Mouse (Mus musculus): ENCODE measurements around the gene Metrn. TPM values are rescaled to one million over a fixed set of nuclear protein-coding genes. Genes with fewer than 3 reads are reported as not detected.

The Metrn gene
- total and polyA plus RNA-seq, 2 experiments from 2014 or later, result 102 to 500 TPM

DNA sequence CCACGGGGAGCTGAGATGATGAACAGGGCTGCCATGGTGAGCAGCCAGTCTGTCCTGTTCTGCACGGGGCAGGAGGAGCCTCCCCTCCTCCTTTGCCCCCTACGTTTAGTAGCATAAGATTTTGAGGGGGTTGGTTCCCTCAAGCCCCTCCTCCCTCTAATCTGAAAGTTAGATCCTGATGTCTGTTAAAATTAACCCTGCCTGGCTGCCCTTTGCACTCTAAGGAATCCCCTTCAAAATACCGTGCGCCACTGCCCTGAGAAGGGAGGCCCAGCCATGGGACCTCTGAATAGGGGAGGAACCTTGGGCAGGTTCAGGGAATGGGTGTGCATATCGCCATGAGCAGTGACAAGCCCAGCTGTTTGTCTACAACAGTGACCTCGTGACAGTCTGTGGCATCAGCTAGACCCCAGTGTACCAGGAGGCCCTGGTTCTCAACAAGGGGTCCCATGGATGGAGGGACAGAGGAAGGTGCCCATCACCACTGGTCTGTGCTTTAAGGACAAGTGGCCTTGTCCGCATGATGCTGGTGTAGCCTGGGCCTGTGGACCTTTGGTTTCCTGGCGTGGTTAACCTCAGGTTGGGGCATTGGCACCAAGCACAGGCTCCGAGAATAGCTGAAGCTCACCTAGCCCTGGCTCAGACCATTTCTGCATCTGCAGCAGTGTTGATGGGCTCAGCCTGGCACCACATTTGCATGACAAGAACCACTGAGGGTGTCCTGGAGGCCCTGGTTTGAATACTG is 21.4 kb downstream of the Metrn start:
- Histone ChIP-seq H3K4me1 (ENCODE audit: insufficient read depth, low read length) (peaks cover 7% of the 10 kb centered on the region; the same call in 1 of the 2 replicates), H3K27me3 (ENCODE audit: insufficient read depth, low read length) (no peaks in the 10 kb centered on the region), H3K9me3 (ENCODE audit: low read length) (no peaks in the 10 kb centered on the region), H3K9ac (replicated peaks; ENCODE audit: low read length) (no peak overlapping the region), H3K4me2 (ENCODE audit: low read depth, low read length) (no peak overlapping the region), H3K27ac (no peak overlapping the region), H3K36me3 (ENCODE audit: insufficient read depth, low read length) (0 out of 2 replicates have a peak, but pooled peaks cover 4% of the 10 kb centered on the region), H3K4me3 (ENCODE audit: low read length) (no peak overlapping the region)
- ATAC-seq (no peak), DNase-seq (ENCODE audit: low spot score) (no peak)
- no peak for TF ChIP-seq CTCF (IDR thresholded peaks at IDR 0.05; ENCODE audit: low read depth)
- WGBS, result 85% methylated on average over 10 of the region's 10 CpGs

DNA sequence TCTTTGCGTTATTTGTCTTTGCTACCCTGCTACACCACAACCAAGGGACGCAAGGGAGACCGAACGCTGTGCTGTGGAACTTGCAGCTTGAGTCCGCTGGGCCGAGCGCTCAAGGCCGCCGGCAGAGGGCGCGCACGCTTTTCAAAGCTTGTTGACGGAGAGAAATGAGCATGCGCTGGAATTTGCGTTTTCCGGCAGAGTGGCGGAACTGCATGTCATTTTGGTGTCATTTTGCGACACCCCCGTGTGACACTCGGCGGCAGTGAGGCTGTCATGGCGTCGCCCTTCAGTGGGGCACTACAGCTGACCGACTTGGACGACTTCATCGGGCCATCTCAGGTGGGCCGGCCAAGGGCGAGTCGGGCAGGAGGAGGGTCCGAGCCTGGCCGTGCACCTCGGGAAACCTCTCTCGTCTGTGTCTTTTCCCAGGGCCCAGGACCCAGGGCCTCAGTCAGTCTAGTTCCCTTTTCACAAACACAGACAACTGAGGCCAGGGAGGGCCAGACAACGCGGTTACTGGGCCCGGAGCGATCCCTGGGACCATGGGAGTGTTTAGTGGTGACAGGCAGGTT is 23.3 kb downstream of the Metrn start, which contains the start of gene Narfl:
Gene Narfl (plus strand): TSS at position 228 of the 572 bp plus-strand sequence.
- peaks cover 7% of the 10 kb centered on the region; the same call in 1 of the 2 replicates for H3K4me1 ChIP-seq (ENCODE audit: insufficient read depth, low read length)
- H3K4me3 ChIP-seq (ENCODE audit: low read length), result peak within 1 kb of the TSS; percentile 72
- H3K27me3 ChIP-seq (ENCODE audit: insufficient read depth, low read length), result no peaks in the 10 kb centered on the region
- whole genome bisulfite sequencing, result under 1% methylated on average over 37 of the region's 37 CpGs
- peak within 1 kb of the TSS; percentile 82 for H3K9ac ChIP-seq (replicated peaks; ENCODE audit: low read length)
- ATAC-seq (peak; percentile 90), DNase-seq (ENCODE audit: low spot score) (peak; percentile 99)
- no peak within 1 kb of the TSS for H3K27ac ChIP-seq
- TF ChIP-seq CTCF (IDR thresholded peaks at IDR 0.05; ENCODE audit: low read depth), result peak; percentile 98
- H3K36me3 ChIP-seq (ENCODE audit: insufficient read depth, low read length), result 0 out of 2 replicates have a peak, but pooled peaks cover 4% of the 10 kb centered on the region
- no peaks in the 10 kb centered on the region for H3K9me3 ChIP-seq (ENCODE audit: low read length)
- peak within 1 kb of the TSS; percentile 89 for H3K4me2 ChIP-seq (ENCODE audit: low read depth, low read length)

DNA sequence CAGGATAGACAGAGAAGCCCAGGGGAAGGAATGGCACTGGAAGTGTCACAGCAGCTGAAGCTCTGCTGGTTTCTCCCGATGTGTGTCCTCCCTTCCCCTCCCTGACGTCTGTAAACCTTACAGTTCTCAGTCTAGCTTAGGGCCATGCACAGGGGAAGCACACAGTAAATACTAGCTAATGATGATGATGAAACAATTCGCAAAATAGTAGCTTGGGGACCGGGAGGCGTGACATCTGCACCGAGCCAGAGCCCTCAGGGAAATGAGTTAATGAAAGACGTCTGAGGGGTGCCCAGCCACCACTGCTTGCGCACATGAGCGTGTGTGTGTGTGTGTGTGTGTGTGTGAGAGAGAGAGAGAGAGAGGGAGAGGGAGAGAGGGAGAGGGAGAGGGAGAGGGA is 27.6 kb downstream of the Metrn start:
- Histone ChIP-seq H3K27me3 (ENCODE audit: insufficient read depth, low read length) (no peaks in the 10 kb centered on the region), H3K27ac (no peak overlapping the region), H3K9me3 (ENCODE audit: low read length) (no peaks in the 10 kb centered on the region), H3K4me2 (ENCODE audit: low read depth, low read length) (no peak overlapping the region), H3K4me3 (ENCODE audit: low read length) (no peak overlapping the region), H3K4me1 (ENCODE audit: insufficient read depth, low read length) (peaks cover 5% of the 10 kb centered on the region; the same call in 1 of the 2 replicates), H3K36me3 (ENCODE audit: insufficient read depth, low read length) (no peaks in the 10 kb centered on the region), H3K9ac (replicated peaks; ENCODE audit: low read length) (no peak overlapping the region)
- 43% methylated on average over 9 of the region's 9 CpGs for WGBS
- TF ChIP-seq CTCF (IDR thresholded peaks at IDR 0.05; ENCODE audit: low read depth), result no peak
- DNase-seq (ENCODE audit: low spot score), result no peak
- ATAC-seq, result no peak

DNA sequence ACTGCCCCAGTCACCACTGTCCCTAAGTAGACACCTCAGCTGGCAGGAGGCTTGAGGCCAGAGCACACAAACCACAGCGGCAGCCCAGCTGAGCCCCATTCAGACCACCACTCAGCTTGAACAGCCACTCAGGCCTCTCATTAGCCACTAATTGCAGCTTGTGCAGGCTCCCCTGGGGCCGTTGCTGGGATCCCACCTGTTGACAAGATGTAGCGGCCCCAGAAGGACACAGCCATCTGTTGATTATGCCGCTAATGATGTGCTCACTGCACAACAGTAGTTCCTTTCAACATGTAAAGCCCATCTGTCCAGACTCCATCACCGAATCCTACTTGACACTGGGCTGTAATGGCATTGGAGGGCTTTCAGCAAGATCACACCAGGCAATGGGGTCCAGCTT is 31.1 kb downstream of the Metrn start:
- Histone ChIP-seq H3K4me1 (ENCODE audit: insufficient read depth, low read length) (no peaks in the 10 kb centered on the region), H3K27ac (no peak overlapping the region), H3K36me3 (ENCODE audit: insufficient read depth, low read length) (no peaks in the 10 kb centered on the region), H3K27me3 (ENCODE audit: insufficient read depth, low read length) (no peaks in the 10 kb centered on the region), H3K9me3 (ENCODE audit: low read length) (no peaks in the 10 kb centered on the region), H3K4me2 (ENCODE audit: low read depth, low read length) (no peak overlapping the region), H3K9ac (replicated peaks; ENCODE audit: low read length) (no peak overlapping the region), H3K4me3 (ENCODE audit: low read length) (no peak overlapping the region)
- TF ChIP-seq CTCF (IDR thresholded peaks at IDR 0.05; ENCODE audit: low read depth), result no peak
- 38% methylated on average over 5 of the region's 5 CpGs for WGBS
- DNase-seq (ENCODE audit: low spot score) (no peak), ATAC-seq (no peak)

DNA sequence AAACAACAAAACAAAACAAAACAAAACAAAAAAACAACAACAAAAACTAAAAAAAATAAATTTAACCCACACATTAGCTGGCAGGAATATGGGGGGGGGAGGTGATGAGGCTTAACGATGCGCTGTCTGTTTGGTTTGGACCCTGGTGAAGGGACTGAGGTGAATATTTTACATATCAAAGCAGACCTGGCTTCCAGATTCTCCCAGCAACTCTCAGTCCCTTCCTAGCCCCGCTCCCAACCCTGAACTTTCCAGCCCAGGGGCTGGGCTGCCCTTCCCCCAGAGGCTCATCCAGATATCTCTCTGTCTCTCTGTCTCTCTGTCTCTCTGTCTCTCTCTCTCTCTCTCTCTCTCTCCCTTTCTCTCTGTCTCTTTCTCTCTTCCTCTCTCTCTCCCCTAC is 34.3 kb downstream of the Metrn start:
- H3K4me1 ChIP-seq (ENCODE audit: insufficient read depth, low read length), result no peaks in the 10 kb centered on the region
- no peak for TF ChIP-seq CTCF (IDR thresholded peaks at IDR 0.05; ENCODE audit: low read depth)
- H3K9ac ChIP-seq (replicated peaks; ENCODE audit: low read length), result no peak overlapping the region
- no peaks in the 10 kb centered on the region for H3K9me3 ChIP-seq (ENCODE audit: low read length)
- H3K4me2 ChIP-seq (ENCODE audit: low read depth, low read length), result no peak overlapping the region
- no peak overlapping the region for H3K4me3 ChIP-seq (ENCODE audit: low read length)
- 32% methylated on average over 3 of the region's 3 CpGs for WGBS
- no peak for DNase-seq (ENCODE audit: low spot score)
- no peak overlapping the region for H3K27ac ChIP-seq
- no peaks in the 10 kb centered on the region for H3K27me3 ChIP-seq (ENCODE audit: insufficient read depth, low read length)
- H3K36me3 ChIP-seq (ENCODE audit: insufficient read depth, low read length), result no peaks in the 10 kb centered on the region
- no peak for ATAC-seq

DNA sequence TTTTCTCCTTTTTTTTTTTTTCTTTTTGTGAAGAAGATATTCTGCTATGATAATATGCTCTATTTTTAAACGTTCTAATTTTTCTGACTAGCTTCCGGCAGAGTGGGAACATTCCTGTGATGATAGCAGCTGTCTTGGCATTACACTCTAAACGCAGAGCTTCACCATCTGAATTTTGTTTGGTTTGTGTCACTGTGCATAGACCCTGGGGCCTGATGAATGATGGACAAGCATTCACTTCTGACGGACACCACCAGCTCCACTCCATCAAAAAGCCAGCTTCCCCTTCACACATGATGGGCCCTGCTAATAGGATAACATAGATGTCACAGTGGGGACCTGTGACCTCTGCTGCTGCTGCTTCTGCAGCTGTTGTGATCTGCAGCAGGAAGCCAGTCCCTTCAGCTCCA is 35.4 kb downstream of the Metrn start:
- H3K27me3 ChIP-seq (ENCODE audit: insufficient read depth, low read length), result no peaks in the 10 kb centered on the region
- ATAC-seq, result no peak
- H3K4me1 ChIP-seq (ENCODE audit: insufficient read depth, low read length), result no peaks in the 10 kb centered on the region
- no peak overlapping the region for H3K4me2 ChIP-seq (ENCODE audit: low read depth, low read length)
- no peak overlapping the region for H3K9ac ChIP-seq (replicated peaks; ENCODE audit: low read length)
- no peak for DNase-seq (ENCODE audit: low spot score)
- no peak overlapping the region for H3K4me3 ChIP-seq (ENCODE audit: low read length)
- no peak overlapping the region for H3K27ac ChIP-seq
- no peaks in the 10 kb centered on the region for H3K36me3 ChIP-seq (ENCODE audit: insufficient read depth, low read length)
- TF ChIP-seq CTCF (IDR thresholded peaks at IDR 0.05; ENCODE audit: low read depth), result no peak
- no peaks in the 10 kb centered on the region for H3K9me3 ChIP-seq (ENCODE audit: low read length)
- 19% methylated on average over 4 of the region's 4 CpGs for WGBS

DNA sequence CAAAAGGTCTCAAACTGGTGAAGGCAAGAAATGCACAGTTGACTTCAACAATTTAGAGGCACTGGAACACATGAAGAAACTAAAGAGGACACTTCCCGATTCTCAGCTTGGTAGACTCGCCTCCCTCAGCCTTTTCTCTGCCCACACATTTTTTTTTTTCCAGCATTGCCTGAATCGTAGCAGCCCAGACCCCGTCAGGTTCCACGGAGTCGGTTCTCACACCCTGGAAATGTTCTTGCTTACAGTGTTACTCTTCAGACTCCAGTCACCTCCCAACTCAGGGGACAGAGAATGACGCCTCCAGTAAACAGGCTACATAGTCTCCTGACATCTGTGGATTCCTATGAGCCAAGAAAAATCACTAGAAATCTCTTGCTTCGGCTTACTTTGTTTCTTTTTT is 36.8 kb downstream of the Metrn start:
- Histone ChIP-seq H3K4me1 (ENCODE audit: insufficient read depth, low read length) (no peaks in the 10 kb centered on the region), H3K9me3 (ENCODE audit: low read length) (no peaks in the 10 kb centered on the region), H3K27ac (no peak overlapping the region), H3K4me2 (ENCODE audit: low read depth, low read length) (no peak overlapping the region), H3K27me3 (ENCODE audit: insufficient read depth, low read length) (no peaks in the 10 kb centered on the region), H3K9ac (replicated peaks; ENCODE audit: low read length) (no peak overlapping the region), H3K4me3 (ENCODE audit: low read length) (no peak overlapping the region), H3K36me3 (ENCODE audit: insufficient read depth, low read length) (no peaks in the 10 kb centered on the region)
- DNase-seq (ENCODE audit: low spot score) (no peak), ATAC-seq (no peak)
- TF ChIP-seq CTCF (IDR thresholded peaks at IDR 0.05; ENCODE audit: low read depth), result no peak
- WGBS, result 79% methylated on average over 8 of the region's 8 CpGs
